Mouse (Mus musculus) kidney, adult 10 weeks (tissue): Measurements from ENCODE around the gene Hacl1. TPM values are rescaled to one million over a fixed set of nuclear protein-coding genes. Genes with fewer than 3 reads are reported as not detected.

ENCODE experiments used
- polyA plus RNA-seq: library from polyadenylated mRNA; stranded (reverse); fragments of 350-450 nt; fragmentation: Illumina TruSeq; extraction: RNeasy Lipid Tissue Mini Kit (QIAGEN cat#74804); gene quantifications from one replicate; pipeline ENCODE4 v1.2.3, GENCODE M21; 2014; ENCODE audit warnings: low read depth, low replicate concordance

Hacl1 gene
- polyA plus RNA-seq: 130 TPM

GRCm38 (mm10) chr14:31640890-31641505 lies at the start of gene Hacl1, which contains the start of gene Btd:
Gene Hacl1, minus strand, starts transcription at chr14:31641286.
Gene Btd, plus strand, starts transcription at chr14:31641028.

GRCm38 (mm10) chr14:31640346-31640889 lies 668 bp downstream of the Hacl1 start, which contains the start of gene Gm49387:
Gene Gm49387, minus strand, starts transcription at chr14:31640878.

GRCm38 (mm10) chr14:31591243-31591642 lies 49.8 kb downstream of the Hacl1 start, which contains the start of gene Colq:
Gene Colq, minus strand, starts transcription at chr14:31591343.

Other genes starting within 250 kb of the Hacl1 start
- 63.8 TPM for gene Sh3bp5, start 205.2 kb downstream of the Hacl1 start, polyA plus RNA-seq
- gene Eaf1, start 146.9 kb downstream of the Hacl1 start, polyA plus RNA-seq: 45.7 TPM
- gene Mettl6, start 146.2 kb downstream of the Hacl1 start, polyA plus RNA-seq: 43.3 TPM
- gene Colq, start 49.9 kb downstream of the Hacl1 start, polyA plus RNA-seq: not detected
- gene Gm49387, start 408 bp downstream of the Hacl1 start, polyA plus RNA-seq: not detected
- gene Btd, start 258 bp downstream of the Hacl1 start, polyA plus RNA-seq: 8.1 TPM
- 49.8 TPM for gene Ankrd28, start 189.4 kb upstream of the Hacl1 start, polyA plus RNA-seq